Mouse (Mus musculus) liver, postnatal 0 days (tissue): ENCODE data around the gene Gsto1. TPM values are rescaled to one million over a fixed set of nuclear protein-coding genes. Genes with fewer than 3 reads are reported as not detected.
A peak's percentile ranks its signal among the peaks of the same experiment; 100 is the strongest.

Experiments used
- ATAC-seq: fragments of 200-750 bp; cut with Nextera tagmentation; 2 replicates; pipeline ENCODE4 v1.8.0; 2017; ENCODE audit warnings: mild to moderate bottlenecking, moderate library complexity
- DNase-seq: peaks from one replicate; pipeline ENCODE4 v3.0.0-alpha.2; 2016
- H3K27ac ChIP-seq: fragments of 300-500 bp; sonication (generic); 2 replicates; pipeline ENCODE4 v1.5.1; 2014; ENCODE audit warnings: antibody characterized with exemption, moderate library complexity, mild to moderate bottlenecking, low read depth
- H3K27me3 ChIP-seq: fragments of 300-500 bp; sonication (generic); 2 replicates; pipeline ENCODE4 v1.6.1; 2014; ENCODE audit warnings: low read length, control low read depth, mixed read lengths; ENCODE audit not compliant: insufficient read depth
- H3K36me3 ChIP-seq: fragments of 300-500 bp; sonication (generic); replicated peaks from 2 replicates; pipeline ENCODE4 v1.6.1; 2014; ENCODE audit warnings: mild to moderate bottlenecking, control low read depth, low read length, moderate library complexity, mixed read lengths; ENCODE audit not compliant: insufficient read depth
- H3K4me1 ChIP-seq: fragments of 300-500 bp; sonication (generic); 2 replicates; pipeline ENCODE4 v1.6.1; 2014; ENCODE audit warnings: antibody characterized with exemption, mild to moderate bottlenecking, control low read depth; ENCODE audit not compliant: insufficient read depth
- H3K4me2 ChIP-seq: fragments of 300-500 bp; sonication (generic); 2 replicates; pipeline ENCODE4 v1.6.1; 2014; ENCODE audit warnings: low read depth, mild to moderate bottlenecking, low read length, moderate library complexity, mixed read lengths
- H3K4me3 ChIP-seq: fragments of 300-500 bp; sonication (generic); 2 replicates; pipeline ENCODE4 v1.5.1; 2014; ENCODE audit warnings: low read depth, low read length
- H3K9ac ChIP-seq: fragments of 300-500 bp; sonication (generic); replicated peaks from 2 replicates; pipeline ENCODE4 v1.6.1; 2014; ENCODE audit warnings: mild to moderate bottlenecking, moderate library complexity
- H3K9me3 ChIP-seq: fragments of 300-500 bp; sonication (generic); 2 replicates; pipeline ENCODE4 v1.6.1; 2016; ENCODE audit warnings: mild to moderate bottlenecking, control low read depth, low read length, mixed read lengths
- CTCF ChIP-seq: sonication (generic); IDR thresholded peaks from 2 replicates; pipeline ENCODE4 v1.5.1; 2016; ENCODE audit warnings: antibody characterized with exemption, low read depth
- EP300 ChIP-seq: IDR thresholded peaks from 2 replicates; pipeline ENCODE4 v1.6.1; 2016; ENCODE audit warnings: antibody characterized with exemption, low read depth, mild to moderate bottlenecking
- WGBS: fragments of 180-500 bp; shearing (Covaris S2); extraction: QIAGEN DNeasy Blood & Tissue Kit; methylation state at CpG from one replicate; pipeline ENCODE4 v1.1.7; 2014; ENCODE audit not compliant: insufficient replicate concordance; 5-methylcytosine and 5-hydroxymethylcytosine counted together
- polyA plus RNA-seq: library from polyadenylated mRNA; unstranded; fragments of >200 nt; fragmentation: Nextera tagmentation; extraction: Ambion mirVana; gene quantifications from 2 replicates; pipeline ENCODE4 v1.2.1, GENCODE M21; 2015

Gene Gsto1
- polyA plus RNA-seq, 1 experiment from 2014 or later = 151 TPM

GRCm38 (mm10) chr19:47891562-47892312 is 37.0 kb downstream of the Gsto1 start:
- Histone ChIP-seq H3K9me3 (no peaks in the 10 kb centered on the region), H3K27ac (no peak overlapping the region; the same call in 1 of the 2 replicates), H3K4me3 (no peak overlapping the region), H3K36me3 (peaks cover 24% of the 10 kb centered on the region; the same call in 1 of the 2 replicates), H3K4me1 (peaks cover 6% of the 10 kb centered on the region), H3K27me3 (no peaks in the 10 kb centered on the region), H3K9ac (no peak overlapping the region), H3K4me2 (no peak overlapping the region)
- no peak for DNase-seq
- no peak for ATAC-seq
- TF ChIP-seq CTCF (no peak), EP300 (no peak)
- 74% methylated on average over 11 of the region's 11 CpGs for WGBS

GRCm38 (mm10) chr19:47893092-47893491 is 38.3 kb downstream of the Gsto1 start:
- Histone ChIP-seq H3K9ac (no peak overlapping the region), H3K4me3 (no peak overlapping the region), H3K36me3 (peaks cover 28% of the 10 kb centered on the region; the same call in 1 of the 2 replicates), H3K4me2 (no peak overlapping the region), H3K9me3 (no peaks in the 10 kb centered on the region), H3K27me3 (no peaks in the 10 kb centered on the region), H3K4me1 (peaks cover 4% of the 10 kb centered on the region), H3K27ac (no peak overlapping the region)
- no peak for ATAC-seq
- TF ChIP-seq CTCF (no peak), EP300 (no peak)
- WGBS = 88% methylated on average over 6 of the region's 6 CpGs
- DNase-seq = no peak

- DNase-seq = no peak
- TF ChIP-seq EP300 (peak; percentile 44; the same call in 1 of the 2 replicates), CTCF (no peak)
Observed at GRCm38 (mm10) chr19:47898472-47899079, 43.8 kb downstream of the Gsto1 start.

GRCm38 (mm10) chr19:47900012-47900411 is 45.2 kb downstream of the Gsto1 start:
- Histone ChIP-seq H3K27ac (0 out of 2 replicates have a peak overlapping the region, but pooled peaks have one; percentile 11), H3K4me1 (peaks cover 5% of the 10 kb centered on the region), H3K27me3 (no peaks in the 10 kb centered on the region)

More at GRCm38 (mm10) chr19:47898472-47899079, 43.8 kb downstream of the Gsto1 start:
- Histone ChIP-seq H3K4me2 (no peak overlapping the region), H3K9me3 (no peaks in the 10 kb centered on the region), H3K4me1 (peaks cover 5% of the 10 kb centered on the region), H3K36me3 (peaks cover 26% of the 10 kb centered on the region; the same call in 1 of the 2 replicates), H3K9ac (no peak overlapping the region), H3K27me3 (no peaks in the 10 kb centered on the region), H3K4me3 (no peak overlapping the region), H3K27ac (no peak overlapping the region)
- WGBS = 60% methylated on average over 8 of the region's 8 CpGs
- ATAC-seq = peak; percentile 74

GRCm38 (mm10) chr19:47900558-47900957 is 45.8 kb downstream of the Gsto1 start:
- Histone ChIP-seq H3K9me3 (no peaks in the 10 kb centered on the region), H3K9ac (no peak overlapping the region), H3K4me2 (no peak overlapping the region), H3K36me3 (peaks cover 16% of the 10 kb centered on the region; the same call in 1 of the 2 replicates), H3K27ac (0 out of 2 replicates have a peak overlapping the region, but pooled peaks have one; percentile 11), H3K4me1 (peaks cover 9% of the 10 kb centered on the region), H3K4me3 (no peak overlapping the region), H3K27me3 (no peaks in the 10 kb centered on the region)
- peak; percentile 35 for ATAC-seq
- TF ChIP-seq EP300 (no peak), CTCF (no peak)
- no peak for DNase-seq
- 75% methylated on average over 10 of the region's 10 CpGs for WGBS

More at GRCm38 (mm10) chr19:47900012-47900411, 45.2 kb downstream of the Gsto1 start:
- H3K9ac ChIP-seq = no peak overlapping the region
- H3K9me3 ChIP-seq = no peaks in the 10 kb centered on the region
- ATAC-seq = no peak
- no peak overlapping the region for H3K4me2 ChIP-seq
- TF ChIP-seq EP300 (no peak), CTCF (peak; percentile 58)
- WGBS = 46% methylated on average over 6 of the region's 6 CpGs
- H3K36me3 ChIP-seq = peaks cover 21% of the 10 kb centered on the region; the same call in 1 of the 2 replicates
- no peak overlapping the region for H3K4me3 ChIP-seq
- no peak for DNase-seq
